Mouse (Mus musculus) forebrain, embryonic 14.5 days (tissue): ENCODE results near the gene Tbpl2. TPM values are rescaled to one million over a fixed set of nuclear protein-coding genes. Genes with fewer than 3 reads are reported as not detected.

Experiments
- ATAC-seq: fragments of 200-750 bp; cut with Nextera tagmentation; 2 replicates; pipeline ENCODE4 v1.8.0; 2017; ENCODE audit warnings: mild to moderate bottlenecking, moderate library complexity
- DNase-seq: peaks from one replicate; pipeline ENCODE4 v3.0.0-alpha.2; 2015; ENCODE audit warnings: low spot score
- H3K27ac ChIP-seq: fragments of 300-500 bp; sonication (generic); 2 replicates; pipeline ENCODE4 v1.5.1; 2014; ENCODE audit warnings: low read depth, mild to moderate bottlenecking, control low read depth, low read length, moderate library complexity
- H3K27me3 ChIP-seq: fragments of 300-500 bp; sonication (generic); replicated peaks from 2 replicates; pipeline ENCODE4 v1.6.1; 2014; ENCODE audit warnings: low read length, control low read depth, mixed read lengths; ENCODE audit not compliant: control insufficient read depth, insufficient read depth
- H3K36me3 ChIP-seq: fragments of 300-500 bp; sonication (generic); 2 replicates; pipeline ENCODE4 v1.6.1; 2014; ENCODE audit warnings: low read length, control low read depth; ENCODE audit not compliant: control insufficient read depth, insufficient read depth
- H3K4me1 ChIP-seq: fragments of 300-500 bp; sonication (generic); 2 replicates; pipeline ENCODE4 v1.6.1; 2014; ENCODE audit warnings: antibody characterized with exemption, low read length, control low read depth; ENCODE audit not compliant: control insufficient read depth, insufficient read depth
- H3K4me2 ChIP-seq: fragments of 300-500 bp; sonication (generic); 2 replicates; pipeline ENCODE4 v1.6.1; 2014; ENCODE audit warnings: mild to moderate bottlenecking, control low read depth, low read length
- H3K4me3 ChIP-seq: fragments of 300-500 bp; sonication (generic); 2 replicates; pipeline ENCODE4 v1.5.1; 2014; ENCODE audit warnings: low read depth, low read length, control low read depth
- H3K9ac ChIP-seq: fragments of 300-500 bp; sonication (generic); 2 replicates; pipeline ENCODE4 v1.6.1; 2014; ENCODE audit warnings: mild to moderate bottlenecking, low read length, control low read depth, moderate library complexity
- H3K9me3 ChIP-seq: fragments of 300-500 bp; sonication (generic); replicated peaks from 2 replicates; pipeline ENCODE4 v1.6.1; 2016; ENCODE audit warnings: low read length, control low read depth, mixed read lengths; ENCODE audit not compliant: control insufficient read depth
- WGBS: fragments of 180-500 bp; shearing (Covaris S2); extraction: QIAGEN DNeasy Blood & Tissue Kit; methylation state at CpG from one replicate; pipeline ENCODE4 v1.1.7; 2014; 5-methylcytosine and 5-hydroxymethylcytosine counted together
- polyA plus RNA-seq: library from polyadenylated mRNA; unstranded; fragments of >200 nt; fragmentation: Nextera tagmentation; extraction: Ambion mirVana; gene quantifications from 2 replicates; pipeline ENCODE4 v1.2.1, GENCODE M21; 2014

Tbpl2 gene
- polyA plus RNA-seq, 1 experiment from 2014 or later: not detected

GRCm38 (mm10) chr2:24047551-24048479 lies 48.6 kb downstream of the Tbpl2 start:
- peak; percentile 38 for ATAC-seq
- Histone ChIP-seq H3K36me3 (no peaks in the 10 kb centered on the region), H3K9ac (peak overlapping the region; percentile 63), H3K9me3 (no peaks in the 10 kb centered on the region), H3K4me2 (peak overlapping the region; percentile 51), H3K27ac (no peak overlapping the region), H3K4me3 (peak overlapping the region; percentile 37), H3K4me1 (peaks cover 5% of the 10 kb centered on the region; the same call in 1 of the 2 replicates), H3K27me3 (no peaks in the 10 kb centered on the region)
- 12% methylated on average over 6 of the region's 6 CpGs for WGBS
- peak; percentile 1 for DNase-seq

DNA sequence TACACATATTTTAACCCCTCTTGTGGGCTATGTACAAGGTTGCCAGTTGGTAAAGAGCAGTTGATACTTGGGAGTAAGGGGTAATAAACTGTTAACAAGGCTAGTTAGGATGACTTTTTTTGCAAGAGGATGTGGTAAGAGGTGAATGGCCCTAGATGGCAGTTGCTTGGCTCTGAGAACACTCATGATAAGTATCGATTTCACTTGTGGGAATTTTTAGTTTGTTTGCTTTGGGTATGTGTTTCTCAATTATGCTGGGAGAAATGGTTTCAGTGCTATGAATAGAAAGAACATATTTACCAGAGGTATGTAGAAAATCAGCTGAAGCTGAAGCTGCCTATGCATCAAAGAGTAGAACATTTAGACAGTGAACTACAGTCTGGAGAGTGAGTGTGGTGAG lies 53.5 kb downstream of the Tbpl2 start:
- H3K4me3 ChIP-seq: no peak overlapping the region
- no peak overlapping the region for H3K9ac ChIP-seq
- no peaks in the 10 kb centered on the region for H3K36me3 ChIP-seq
- ATAC-seq (no peak), DNase-seq (no peak)
- H3K4me1 ChIP-seq: peaks cover 5% of the 10 kb centered on the region; the same call in 1 of the 2 replicates
- 92% methylated on average over 1 of the region's 1 CpGs for WGBS
- H3K9me3 ChIP-seq: no peaks in the 10 kb centered on the region
- no peak overlapping the region for H3K4me2 ChIP-seq
- no peaks in the 10 kb centered on the region for H3K27me3 ChIP-seq
- no peak overlapping the region for H3K27ac ChIP-seq

- no peak overlapping the region for H3K4me2 ChIP-seq
- H3K9me3 ChIP-seq: no peaks in the 10 kb centered on the region
- DNase-seq (no peak), ATAC-seq (no peak)
- no peaks in the 10 kb centered on the region for H3K4me1 ChIP-seq
- no peak overlapping the region for H3K9ac ChIP-seq
- H3K27me3 ChIP-seq: no peaks in the 10 kb centered on the region
- H3K27ac ChIP-seq: no peak overlapping the region
- 88% methylated on average over 1 of the region's 1 CpGs for WGBS
- no peaks in the 10 kb centered on the region for H3K36me3 ChIP-seq
- no peak overlapping the region for H3K4me3 ChIP-seq
These were observed 55.9 kb downstream of the Tbpl2 start for GRCm38 (mm10) chr2:24040531-24040930.

Other genes with a start within 250 kb of the Tbpl2 start
- gene Hnmt, start 47.2 kb downstream of the Tbpl2 start, polyA plus RNA-seq: 3.9 and 5.0 TPM in 2 replicates
- not detected in 2 replicates for gene Il1f8, start 56.6 kb upstream of the Tbpl2 start, polyA plus RNA-seq
- not detected in 2 replicates for gene Il1f9, start 89.9 kb upstream of the Tbpl2 start, polyA plus RNA-seq
- not detected in 2 replicates for gene Il1f6, start 118.8 kb upstream of the Tbpl2 start, polyA plus RNA-seq
- gene Il1f5, start 180.4 kb upstream of the Tbpl2 start, polyA plus RNA-seq: not detected in 2 replicates
- not detected in 2 replicates for gene Il1f10, start 194.6 kb upstream of the Tbpl2 start, polyA plus RNA-seq
- 0.09 TPM in 1 of 2 replicates, not detected in the other for gene Il1rn, start 240.3 kb upstream of the Tbpl2 start, polyA plus RNA-seq